Mouse (Mus musculus): ENCODE data around the gene Got2. TPM values are rescaled to one million over a fixed set of nuclear protein-coding genes. Genes with fewer than 3 reads are reported as not detected.
"Not testable (repeated sequence)": the region's sequence is repeated elsewhere in the genome, so short reads cannot be mapped to it uniquely, and the experiment has no call there.

The Got2 gene
- polyA plus RNA-seq, 1 experiment: 8.7 TPM

DNA sequence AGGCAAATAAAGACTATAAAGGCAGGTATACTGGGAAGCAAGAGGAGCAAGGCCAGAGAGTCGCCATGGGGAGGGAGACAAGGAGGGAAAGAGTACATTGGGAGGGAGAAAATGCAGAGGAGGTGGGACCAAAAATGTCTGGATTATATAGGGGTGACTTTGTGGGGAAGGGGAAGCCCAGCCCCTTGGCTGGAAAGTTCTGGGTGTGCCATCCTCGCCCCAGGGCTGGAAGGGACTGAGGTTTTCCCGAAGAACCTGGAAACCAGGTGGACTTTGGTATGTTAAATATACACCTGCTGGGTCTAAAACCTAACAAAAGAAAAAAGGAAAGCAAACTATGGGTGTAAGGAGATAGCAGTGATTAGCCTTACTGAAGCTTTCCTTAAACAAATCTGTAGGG lies 58.2 kb downstream of the Got2 start:
- H3K4me3 ChIP-seq (ENCODE audit: control insufficient read depth, low read depth, low read length): no peak overlapping the region
- H3K36me3 ChIP-seq (ENCODE audit: control insufficient read depth, insufficient read depth, low read length): no peaks in the 10 kb centered on the region
- peaks cover 15% of the 10 kb centered on the region for H3K4me1 ChIP-seq (ENCODE audit: control insufficient read depth, insufficient read depth, low read length)
- no peaks in the 10 kb centered on the region for H3K27me3 ChIP-seq (ENCODE audit: control insufficient read depth, insufficient read depth, low read length)
- H3K27ac ChIP-seq (ENCODE audit: control insufficient read depth, insufficient read depth, low read depth, low read length): no peak overlapping the region
- TF ChIP-seq CTCF (IDR thresholded peaks at IDR 0.05; ENCODE audit: control insufficient read depth, insufficient read depth, insufficient replicate concordance, low read depth, low read length): no peak
- no peak for TF ChIP-seq POLR2A (IDR thresholded peaks at IDR 0.05; ENCODE audit: control insufficient read depth, low read depth, low read length)

GRCm38 (mm10) chr8:95825162-95825561 lies 63.2 kb downstream of the Got2 start, which contains the start of gene Sap18b:
Gene Sap18b, plus strand, starts transcription at chr8:95825346.
- not testable (repeated sequence) for H3K4me1 ChIP-seq (ENCODE audit: control insufficient read depth, insufficient read depth, low read length); H3K27me3 ChIP-seq (ENCODE audit: control insufficient read depth, insufficient read depth, low read length); H3K27ac ChIP-seq (ENCODE audit: control insufficient read depth, insufficient read depth, low read depth, low read length); H3K36me3 ChIP-seq (ENCODE audit: control insufficient read depth, insufficient read depth, low read length)
- H3K4me3 ChIP-seq (ENCODE audit: control insufficient read depth, low read depth, low read length): peak within 1 kb of the TSS; percentile 15

DNA sequence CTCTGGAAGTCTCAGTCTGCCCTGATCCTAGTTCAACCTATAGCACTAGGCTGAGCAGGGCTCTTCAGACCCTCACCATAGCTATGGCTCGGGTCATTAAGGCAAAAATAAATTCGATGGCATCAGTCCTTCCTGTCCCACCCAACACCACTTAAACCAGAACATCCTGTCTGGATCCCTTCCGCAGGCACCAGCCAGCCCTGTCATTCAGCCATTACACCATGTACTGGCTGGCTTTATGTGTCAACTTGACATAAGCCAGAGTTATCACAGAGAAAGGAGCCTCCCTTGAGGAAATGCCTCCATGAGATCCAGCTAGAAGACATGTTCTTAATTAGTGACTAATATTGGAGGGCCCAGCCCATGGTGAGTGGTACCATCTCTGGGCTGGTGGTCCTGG lies 65.6 kb downstream of the Got2 start:
- Histone ChIP-seq H3K27ac (ENCODE audit: control insufficient read depth, insufficient read depth, low read depth, low read length) (no peak overlapping the region), H3K36me3 (ENCODE audit: control insufficient read depth, insufficient read depth, low read length) (no peaks in the 10 kb centered on the region), H3K27me3 (ENCODE audit: control insufficient read depth, insufficient read depth, low read length) (no peaks in the 10 kb centered on the region), H3K4me1 (ENCODE audit: control insufficient read depth, insufficient read depth, low read length) (peaks cover 4% of the 10 kb centered on the region), H3K4me3 (ENCODE audit: control insufficient read depth, low read depth, low read length) (no peak overlapping the region)
- TF ChIP-seq POLR2A (IDR thresholded peaks at IDR 0.05; ENCODE audit: control insufficient read depth, low read depth, low read length) (no peak), CTCF (IDR thresholded peaks at IDR 0.05; ENCODE audit: control insufficient read depth, insufficient read depth, insufficient replicate concordance, low read depth, low read length) (no peak)

DNA sequence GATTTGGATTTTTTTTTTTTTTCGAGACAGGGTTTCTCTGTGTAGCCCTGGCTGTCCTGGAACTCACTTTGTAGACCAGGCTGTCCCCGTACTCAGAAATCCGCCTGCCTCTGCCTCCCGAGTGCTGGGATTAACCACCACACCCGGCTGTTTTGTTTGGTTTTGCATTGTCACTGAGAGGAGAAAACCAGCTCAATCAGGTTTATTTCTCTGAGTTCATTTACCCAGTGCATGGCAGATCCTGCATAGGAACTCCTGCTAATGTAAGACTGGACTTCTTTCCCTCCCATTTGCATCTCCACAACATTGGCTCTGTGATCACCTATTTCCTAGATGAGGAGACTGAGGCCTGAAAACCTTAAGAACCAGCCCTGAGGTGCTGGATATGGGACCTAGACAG lies 66.3 kb downstream of the Got2 start:
- H3K4me1 ChIP-seq (ENCODE audit: control insufficient read depth, insufficient read depth, low read length): peaks cover 4% of the 10 kb centered on the region
- H3K36me3 ChIP-seq (ENCODE audit: control insufficient read depth, insufficient read depth, low read length): no peaks in the 10 kb centered on the region
- no peak for TF ChIP-seq POLR2A (IDR thresholded peaks at IDR 0.05; ENCODE audit: control insufficient read depth, low read depth, low read length)
- TF ChIP-seq CTCF (IDR thresholded peaks at IDR 0.05; ENCODE audit: control insufficient read depth, insufficient read depth, insufficient replicate concordance, low read depth, low read length): no peak
- H3K27me3 ChIP-seq (ENCODE audit: control insufficient read depth, insufficient read depth, low read length): no peaks in the 10 kb centered on the region
- no peak overlapping the region for H3K4me3 ChIP-seq (ENCODE audit: control insufficient read depth, low read depth, low read length)
- no peak overlapping the region for H3K27ac ChIP-seq (ENCODE audit: control insufficient read depth, insufficient read depth, low read depth, low read length)

DNA sequence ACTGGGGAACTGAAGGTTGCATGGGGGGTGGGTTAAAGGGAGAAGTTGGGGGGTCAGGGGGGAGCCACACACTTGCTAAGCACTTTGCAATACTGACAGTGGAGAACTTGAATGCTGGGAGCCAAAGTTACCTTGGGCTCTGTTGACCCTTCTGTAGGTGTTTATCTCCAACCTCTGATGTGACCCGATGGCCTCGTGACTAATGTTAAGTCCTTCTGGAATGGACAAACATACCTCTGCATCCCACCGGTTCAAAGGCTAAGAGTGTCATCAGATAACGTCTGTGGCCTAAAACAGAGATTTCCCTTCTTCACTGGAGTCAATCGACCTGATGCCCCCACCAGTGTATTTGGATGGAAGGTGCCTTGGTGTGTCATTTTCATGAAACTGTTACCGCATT lies 67.1 kb downstream of the Got2 start:
- no peaks in the 10 kb centered on the region for H3K36me3 ChIP-seq (ENCODE audit: control insufficient read depth, insufficient read depth, low read length)
- peaks cover 4% of the 10 kb centered on the region for H3K4me1 ChIP-seq (ENCODE audit: control insufficient read depth, insufficient read depth, low read length)
- no peak overlapping the region for H3K27ac ChIP-seq (ENCODE audit: control insufficient read depth, insufficient read depth, low read depth, low read length)
- no peaks in the 10 kb centered on the region for H3K27me3 ChIP-seq (ENCODE audit: control insufficient read depth, insufficient read depth, low read length)
- TF ChIP-seq POLR2A (IDR thresholded peaks at IDR 0.05; ENCODE audit: control insufficient read depth, low read depth, low read length): no peak
- TF ChIP-seq CTCF (IDR thresholded peaks at IDR 0.05; ENCODE audit: control insufficient read depth, insufficient read depth, insufficient replicate concordance, low read depth, low read length): no peak
- H3K4me3 ChIP-seq (ENCODE audit: control insufficient read depth, low read depth, low read length): no peak overlapping the region

DNA sequence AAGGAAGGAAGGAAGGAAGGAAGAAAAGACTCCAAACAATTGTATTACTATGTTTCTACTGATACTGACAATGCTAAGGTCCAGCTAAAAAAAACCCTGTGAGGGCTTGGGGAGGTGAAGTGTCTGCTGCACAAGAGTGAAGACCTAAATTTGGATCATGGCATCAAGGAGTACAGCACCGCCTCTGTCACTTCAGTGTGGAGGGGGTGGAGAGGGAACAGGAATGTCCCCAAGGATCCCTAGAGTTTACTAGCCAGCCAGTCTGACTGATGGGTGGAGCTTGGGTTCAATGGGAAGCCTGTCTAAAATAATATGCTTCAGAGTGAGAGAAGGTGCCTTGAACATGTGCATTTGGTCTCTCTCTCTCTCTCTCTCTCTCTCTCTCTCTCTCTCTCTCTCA lies 70.1 kb downstream of the Got2 start:
- Histone ChIP-seq H3K27me3 (ENCODE audit: control insufficient read depth, insufficient read depth, low read length) (no peaks in the 10 kb centered on the region), H3K4me3 (ENCODE audit: control insufficient read depth, low read depth, low read length) (no peak overlapping the region), H3K36me3 (ENCODE audit: control insufficient read depth, insufficient read depth, low read length) (no peaks in the 10 kb centered on the region), H3K4me1 (ENCODE audit: control insufficient read depth, insufficient read depth, low read length) (no peaks in the 10 kb centered on the region), H3K27ac (ENCODE audit: control insufficient read depth, insufficient read depth, low read depth, low read length) (no peak overlapping the region)
- TF ChIP-seq CTCF (IDR thresholded peaks at IDR 0.05; ENCODE audit: control insufficient read depth, insufficient read depth, insufficient replicate concordance, low read depth, low read length) (no peak), POLR2A (IDR thresholded peaks at IDR 0.05; ENCODE audit: control insufficient read depth, low read depth, low read length) (no peak)

DNA sequence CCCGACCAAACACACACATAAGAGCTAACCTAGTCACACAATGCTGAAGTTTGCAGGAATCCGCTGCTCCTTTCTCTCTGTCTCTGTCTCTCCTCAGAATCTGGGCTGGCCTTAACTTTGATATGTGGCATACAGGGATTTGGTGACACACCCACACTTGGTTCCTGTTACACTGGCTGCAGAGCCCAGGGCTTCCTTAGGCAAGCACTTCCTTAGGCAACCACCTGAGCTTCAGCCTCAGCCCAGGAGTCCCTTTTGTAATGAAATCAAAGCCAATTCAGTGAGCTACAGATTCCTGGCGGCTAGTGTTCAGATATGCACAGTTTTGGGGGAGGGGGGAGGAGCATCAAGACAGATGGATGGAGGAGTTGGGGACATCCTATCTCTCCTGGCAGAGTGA lies 70.8 kb downstream of the Got2 start:
- Histone ChIP-seq H3K27ac (ENCODE audit: control insufficient read depth, insufficient read depth, low read depth, low read length) (no peak overlapping the region), H3K4me1 (ENCODE audit: control insufficient read depth, insufficient read depth, low read length) (no peaks in the 10 kb centered on the region), H3K36me3 (ENCODE audit: control insufficient read depth, insufficient read depth, low read length) (no peaks in the 10 kb centered on the region), H3K4me3 (ENCODE audit: control insufficient read depth, low read depth, low read length) (no peak overlapping the region), H3K27me3 (ENCODE audit: control insufficient read depth, insufficient read depth, low read length) (no peaks in the 10 kb centered on the region)
- no peak for TF ChIP-seq CTCF (IDR thresholded peaks at IDR 0.05; ENCODE audit: control insufficient read depth, insufficient read depth, insufficient replicate concordance, low read depth, low read length)
- no peak for TF ChIP-seq POLR2A (IDR thresholded peaks at IDR 0.05; ENCODE audit: control insufficient read depth, low read depth, low read length)

DNA sequence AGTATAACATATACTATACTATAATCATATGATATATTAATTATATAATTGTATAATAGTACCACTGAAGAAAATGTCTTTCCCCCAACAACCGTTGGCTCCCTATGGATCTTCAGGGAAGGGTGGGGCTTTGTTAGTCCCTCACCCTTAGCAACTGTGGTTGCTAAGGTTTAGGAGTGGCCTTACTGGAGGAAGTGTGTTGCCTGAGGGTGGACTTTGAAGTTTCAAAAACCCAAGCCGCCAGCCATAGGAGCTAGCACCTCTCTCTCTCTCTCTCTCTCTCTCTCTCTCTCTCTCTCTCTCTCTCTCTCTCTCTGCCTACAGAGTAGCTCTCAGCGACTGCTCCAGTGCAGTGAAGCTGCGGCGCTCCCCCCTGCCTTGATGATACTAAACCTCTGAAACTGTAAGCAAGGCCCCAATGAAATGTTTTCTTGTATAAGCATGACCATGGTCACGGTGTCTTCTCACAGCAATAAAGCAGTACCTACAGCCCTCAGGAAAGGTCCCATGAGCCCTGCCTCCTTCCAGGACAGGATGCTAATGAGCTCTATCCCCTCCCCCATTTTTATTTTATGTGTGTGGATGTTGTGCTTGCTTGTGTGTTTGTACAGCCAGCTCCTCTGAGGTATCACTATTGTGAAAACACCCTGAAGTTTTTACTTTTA lies 72.2 kb downstream of the Got2 start:
- H3K27ac ChIP-seq (ENCODE audit: control insufficient read depth, insufficient read depth, low read depth, low read length): no peak overlapping the region
- H3K36me3 ChIP-seq (ENCODE audit: control insufficient read depth, insufficient read depth, low read length): no peaks in the 10 kb centered on the region
- no peaks in the 10 kb centered on the region for H3K27me3 ChIP-seq (ENCODE audit: control insufficient read depth, insufficient read depth, low read length)
- H3K4me3 ChIP-seq (ENCODE audit: control insufficient read depth, low read depth, low read length): no peak overlapping the region
- no peak for TF ChIP-seq CTCF (IDR thresholded peaks at IDR 0.05; ENCODE audit: control insufficient read depth, insufficient read depth, insufficient replicate concordance, low read depth, low read length)
- TF ChIP-seq POLR2A (IDR thresholded peaks at IDR 0.05; ENCODE audit: control insufficient read depth, low read depth, low read length): no peak
- H3K4me1 ChIP-seq (ENCODE audit: control insufficient read depth, insufficient read depth, low read length): no peaks in the 10 kb centered on the region

Other genes starting within 250 kb of the Got2 start
- 23.7 and 26.2 TPM in 2 replicates for gene Ndrg4, start 211.6 kb downstream of the Got2 start, polyA plus RNA-seq (2012; rRNA removed)
- gene Setd6, start 172.7 kb downstream of the Got2 start, polyA plus RNA-seq (2012; rRNA removed): 4.5 and 4.7 TPM in 2 replicates
- gene Cnot1, start 81.1 kb downstream of the Got2 start, polyA plus RNA-seq (2012; rRNA removed): 205 and 236 TPM in 2 replicates
- 47.0 and 58.8 TPM in 2 replicates for gene Sap18b, start 63.2 kb downstream of the Got2 start, polyA plus RNA-seq (2012; rRNA removed)
- 2.9 and 3.4 TPM in 2 replicates for gene Slc38a7, start 35.0 kb downstream of the Got2 start, polyA plus RNA-seq (2012; rRNA removed)